Mouse (Mus musculus): ENCODE data around the gene Sorbs1.
A peak's percentile ranks its signal among the peaks of the same experiment; 100 is the strongest.
"Not testable (repeated sequence)": the region's sequence is repeated elsewhere in the genome, so short reads cannot be mapped to it uniquely, and the experiment has no call there.

Sorbs1 gene

DNA sequence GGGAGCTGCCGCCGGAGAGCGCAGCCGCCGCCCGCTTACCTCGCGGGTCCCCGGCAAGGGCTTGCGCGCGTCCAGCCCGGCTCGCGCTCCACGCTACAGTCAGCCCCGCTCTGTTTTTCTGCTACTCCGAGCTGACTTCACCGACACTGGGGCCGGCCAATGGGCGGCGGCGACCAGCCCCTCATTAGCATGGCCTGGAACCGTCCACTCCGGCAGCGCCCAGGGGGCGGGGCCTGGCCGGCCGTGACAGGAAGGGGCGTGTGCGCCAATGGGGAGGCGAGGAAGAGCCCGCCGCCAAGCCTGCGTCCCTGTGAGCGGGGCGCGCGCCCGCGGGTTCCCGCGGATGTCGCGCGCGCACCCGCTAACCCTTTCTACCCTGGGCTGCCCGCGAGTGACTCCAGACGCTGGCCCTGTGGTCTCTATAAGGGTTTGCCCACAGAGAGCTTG, at the start of gene Sorbs1:
Gene Sorbs1, minus strand, starts transcription at position 148 of the 447 bp plus-strand sequence.
- peak; percentile 94 for DNase-seq (ENCODE audit: low spot score in 2 of 2)

DNA sequence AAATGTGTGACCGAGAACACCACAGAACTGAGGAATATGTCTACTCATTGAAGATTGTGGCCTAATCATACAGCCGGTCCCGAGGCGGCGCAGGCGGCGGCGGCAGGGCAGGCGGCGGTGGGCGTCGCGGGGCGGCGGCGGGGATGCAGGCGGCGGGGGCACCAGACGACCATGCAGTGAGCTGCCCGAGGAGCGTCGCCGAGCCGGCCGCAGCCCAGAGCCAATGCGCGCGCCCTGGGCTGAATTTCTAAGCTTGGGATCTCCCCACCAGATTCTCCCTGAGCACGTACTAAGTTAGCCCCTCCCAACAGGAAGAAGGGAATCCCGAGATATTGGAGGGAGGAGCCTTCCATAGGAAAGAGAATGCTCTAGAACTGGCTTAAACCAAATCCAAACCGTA, 47.9 kb upstream of the Sorbs1 start:
- not testable (repeated sequence) for DNase-seq (ENCODE audit: low spot score in 2 of 2)

DNA sequence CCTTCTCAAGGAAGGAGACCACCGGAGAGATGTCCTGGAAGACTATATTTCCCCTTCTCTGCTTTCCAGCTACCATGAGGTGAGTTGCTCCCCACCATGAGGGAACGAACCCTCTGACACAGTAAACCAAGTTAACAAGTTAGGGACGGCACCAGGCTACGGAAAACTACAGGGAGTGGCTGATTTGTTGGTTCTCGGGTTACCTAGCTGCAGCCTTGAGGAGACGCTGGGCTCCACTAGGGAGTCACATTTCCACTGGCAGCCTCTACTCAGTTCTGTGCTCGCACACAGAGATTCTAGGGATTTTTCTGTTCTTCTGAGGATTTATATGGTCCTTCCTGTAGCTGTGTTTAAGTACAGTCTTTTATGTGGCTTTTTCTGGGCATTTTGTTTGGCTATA, 42.5 kb upstream of the Sorbs1 start:
- DNase-seq (ENCODE audit: low spot score in 2 of 2), result no peak

DNA sequence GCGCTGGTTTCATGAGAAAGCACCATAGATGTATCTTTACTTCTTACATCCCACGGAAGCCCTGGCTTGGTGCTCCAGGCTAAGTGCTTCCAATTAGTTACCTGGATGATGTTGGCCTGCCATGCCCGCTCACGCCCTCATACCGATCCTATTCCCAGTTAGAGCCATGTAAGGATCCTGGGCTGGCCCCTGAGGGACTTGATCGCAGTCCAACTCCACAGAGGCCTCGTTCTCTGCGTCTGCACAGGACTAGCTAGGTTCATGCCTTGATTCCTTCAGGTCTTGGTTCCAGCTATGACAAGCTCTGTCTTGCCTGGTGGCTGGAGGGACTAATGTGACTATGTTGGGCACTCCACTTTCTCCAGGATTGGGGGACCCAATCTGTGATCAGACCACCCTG, 41.6 kb upstream of the Sorbs1 start:
- no peak for DNase-seq (ENCODE audit: low spot score in 2 of 2)

DNA sequence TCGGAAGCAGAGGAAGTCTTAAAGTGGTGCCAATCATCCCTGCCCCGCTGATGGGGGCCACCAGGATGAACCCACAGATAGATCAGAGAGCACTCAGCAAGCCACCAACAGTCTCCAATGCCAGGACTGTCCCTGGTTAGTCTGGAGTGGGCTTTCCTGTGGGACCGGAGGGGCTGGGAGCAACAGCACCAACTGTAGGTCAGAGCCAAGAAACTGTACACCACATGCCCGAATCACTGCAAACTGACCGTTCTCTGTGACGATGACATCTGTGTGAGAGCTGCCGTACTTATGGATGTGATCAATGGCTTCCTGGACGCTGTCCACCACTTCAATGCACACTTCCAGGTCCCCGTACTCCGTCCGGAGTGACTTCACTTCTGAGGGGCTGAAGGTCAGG, 40.8 kb upstream of the Sorbs1 start:
- no peak for DNase-seq (ENCODE audit: low spot score in 2 of 2)

DNA sequence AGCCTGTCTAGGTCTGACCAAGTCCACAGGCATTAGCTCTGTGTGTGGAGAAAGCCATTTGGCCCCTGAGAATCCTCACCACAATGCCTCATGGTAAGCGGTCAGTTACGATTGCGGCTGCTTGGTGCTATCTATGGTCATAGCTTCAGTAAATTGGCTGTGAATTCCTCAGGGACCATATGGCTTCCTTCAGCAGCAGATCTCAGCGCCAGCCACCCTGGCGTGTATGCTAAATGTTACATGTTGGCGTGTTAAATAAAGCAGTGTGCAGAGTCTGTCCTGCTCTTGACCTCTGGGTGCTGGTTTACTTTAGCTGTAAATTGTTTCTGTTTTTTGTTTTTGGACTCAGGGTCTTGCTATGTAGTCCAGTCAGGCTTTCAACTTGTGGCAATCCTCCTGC, 40.3 kb upstream of the Sorbs1 start:
- DNase-seq (ENCODE audit: low spot score in 2 of 2), result peak in 1 of 2 experiments; percentile 16

- no peak for DNase-seq (ENCODE audit: low spot score in 2 of 2)
Measured at GRCm38 (mm10) chr19:40553014-40553789, 39.6 kb upstream of the Sorbs1 start.

DNA sequence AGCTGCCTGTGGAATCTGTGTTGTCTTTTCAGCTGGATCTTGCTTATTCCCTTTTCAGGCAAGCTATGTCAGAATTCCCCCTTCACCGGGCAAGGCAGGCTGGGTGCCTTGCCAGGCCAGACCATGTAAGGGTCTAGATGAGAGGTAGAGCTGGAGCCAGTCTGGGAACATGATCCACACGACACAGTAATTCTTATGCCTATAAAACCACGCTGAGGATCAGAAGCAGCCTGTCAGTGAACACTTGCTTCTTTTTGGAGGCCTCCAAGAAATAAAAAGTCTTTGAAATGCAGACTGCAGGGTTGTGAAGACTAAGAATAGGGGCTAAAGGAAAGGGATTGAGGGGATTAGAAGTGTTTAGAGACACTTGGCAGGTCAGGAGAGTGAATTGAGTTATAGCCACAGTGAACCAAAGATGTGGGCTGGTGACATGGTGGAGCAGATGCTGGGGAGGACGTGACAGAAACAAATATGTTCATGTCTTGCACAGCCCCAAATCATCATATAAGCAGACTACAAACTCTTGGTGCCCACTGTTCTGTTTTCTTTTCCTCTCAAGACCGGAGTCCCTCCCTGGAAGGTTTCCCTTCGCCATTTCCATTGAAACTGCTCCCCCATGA, 36.0 kb upstream of the Sorbs1 start:
- DNase-seq (ENCODE audit: low spot score in 2 of 2), result no peak

DNA sequence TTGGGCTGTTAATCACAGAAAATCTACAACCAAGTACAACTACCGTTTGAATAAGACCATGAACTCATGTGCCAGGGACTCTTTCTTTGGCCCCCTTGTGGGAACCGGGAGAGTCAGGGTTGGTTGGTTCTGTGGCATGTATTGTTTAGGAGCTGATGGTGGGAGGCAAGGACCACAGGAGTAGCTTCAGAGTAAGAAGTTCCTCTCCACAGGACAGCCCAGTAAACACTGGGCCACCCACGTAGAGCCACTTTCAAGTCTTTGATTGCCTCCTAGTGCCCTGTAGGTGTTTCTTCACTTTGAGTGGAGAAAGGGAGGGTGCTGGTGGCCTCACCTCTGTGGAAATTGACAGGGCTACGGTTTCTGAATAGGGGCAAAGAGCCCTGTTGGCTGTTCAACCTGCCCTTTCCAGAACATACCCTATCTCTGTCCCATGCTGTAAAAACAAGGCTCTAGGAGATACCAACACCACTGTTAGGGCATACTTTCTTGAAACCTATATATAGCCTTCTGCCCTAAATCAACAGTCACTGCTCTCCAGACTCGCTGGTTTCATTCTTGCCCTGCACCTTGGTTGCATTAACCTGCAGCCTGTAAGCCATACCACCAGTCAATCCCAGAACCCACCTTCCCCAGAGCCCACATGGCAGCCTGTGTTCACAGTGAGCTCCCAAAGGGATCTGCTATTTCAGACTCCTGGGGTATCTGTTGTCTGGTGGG, 35.4 kb upstream of the Sorbs1 start:
- no peak for DNase-seq (ENCODE audit: low spot score in 2 of 2)

DNA sequence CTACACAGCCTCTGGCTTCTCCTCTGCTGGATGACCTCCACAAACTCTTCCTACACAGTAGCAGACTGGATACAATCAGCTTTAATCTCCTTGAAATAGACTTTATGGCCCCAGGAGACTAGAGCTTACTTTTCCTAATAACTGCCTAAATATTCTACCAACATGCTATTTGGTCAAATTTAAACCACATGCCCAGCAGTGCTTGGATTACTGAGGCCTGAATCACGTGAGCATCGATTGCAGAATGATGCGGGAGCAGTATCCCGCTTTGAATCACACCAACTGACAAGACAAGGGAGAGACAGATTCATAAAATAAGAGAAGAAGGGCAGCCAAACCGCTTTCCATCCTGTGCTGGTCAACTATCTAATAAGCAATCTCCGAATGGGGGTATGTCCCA, 34.8 kb upstream of the Sorbs1 start:
- DNase-seq (ENCODE audit: low spot score in 2 of 2), result no peak

GRCm38 (mm10) chr19:40544856-40545255, 31.3 kb upstream of the Sorbs1 start:
- DNase-seq (ENCODE audit: low spot score in 2 of 2), result peak; percentile 66 to 80

- no peak for DNase-seq (ENCODE audit: low spot score in 2 of 2)
Measured at GRCm38 (mm10) chr19:40542776-40543175, 29.2 kb upstream of the Sorbs1 start.

GRCm38 (mm10) chr19:40536526-40536925, 22.9 kb upstream of the Sorbs1 start:
- no peak for DNase-seq (ENCODE audit: low spot score in 2 of 2)

DNA sequence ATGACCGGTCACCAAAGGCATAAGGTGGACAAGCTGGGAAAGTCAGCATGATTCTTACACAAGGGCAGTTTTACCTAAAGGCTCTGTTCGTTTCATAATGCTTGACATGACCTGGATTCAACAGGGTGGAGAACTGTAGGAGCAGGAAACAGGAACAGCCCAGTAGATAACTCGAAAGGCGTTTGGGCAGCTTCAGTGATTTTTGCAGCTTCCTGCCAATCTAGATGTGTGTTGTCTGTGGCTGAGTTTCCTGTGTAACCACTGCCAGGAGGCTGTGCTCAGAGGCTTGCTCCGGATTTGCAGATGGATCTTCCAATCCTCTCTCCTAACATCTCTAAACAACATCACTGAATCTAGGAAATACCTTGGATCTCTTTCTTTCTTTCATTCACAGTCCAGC, 18.9 kb upstream of the Sorbs1 start:
- DNase-seq (ENCODE audit: low spot score in 2 of 2), result no peak

- DNase-seq (ENCODE audit: low spot score in 2 of 2), result no peak
Measured at GRCm38 (mm10) chr19:40530323-40530722, 16.7 kb upstream of the Sorbs1 start.

DNA sequence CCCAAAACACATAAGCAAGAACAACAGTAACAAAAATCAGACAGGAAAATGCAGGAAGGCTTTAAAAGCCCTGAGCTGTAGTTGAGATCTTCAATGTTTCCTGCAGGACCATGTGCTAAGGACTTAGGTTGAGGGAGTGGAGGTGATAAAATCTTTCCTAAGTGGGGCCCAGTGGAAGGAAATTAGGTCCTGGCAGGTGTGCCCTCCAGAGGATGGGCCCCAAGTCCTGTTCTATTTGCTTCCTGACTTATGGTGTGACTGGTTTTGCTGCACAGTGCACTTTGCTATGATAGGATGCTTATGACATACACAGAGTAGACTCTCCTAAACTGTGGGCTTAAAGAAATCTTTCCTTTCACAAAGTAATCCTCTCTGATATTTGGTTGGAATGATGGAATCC, 14.7 kb upstream of the Sorbs1 start:
- no peak for DNase-seq (ENCODE audit: low spot score in 2 of 2)

DNA sequence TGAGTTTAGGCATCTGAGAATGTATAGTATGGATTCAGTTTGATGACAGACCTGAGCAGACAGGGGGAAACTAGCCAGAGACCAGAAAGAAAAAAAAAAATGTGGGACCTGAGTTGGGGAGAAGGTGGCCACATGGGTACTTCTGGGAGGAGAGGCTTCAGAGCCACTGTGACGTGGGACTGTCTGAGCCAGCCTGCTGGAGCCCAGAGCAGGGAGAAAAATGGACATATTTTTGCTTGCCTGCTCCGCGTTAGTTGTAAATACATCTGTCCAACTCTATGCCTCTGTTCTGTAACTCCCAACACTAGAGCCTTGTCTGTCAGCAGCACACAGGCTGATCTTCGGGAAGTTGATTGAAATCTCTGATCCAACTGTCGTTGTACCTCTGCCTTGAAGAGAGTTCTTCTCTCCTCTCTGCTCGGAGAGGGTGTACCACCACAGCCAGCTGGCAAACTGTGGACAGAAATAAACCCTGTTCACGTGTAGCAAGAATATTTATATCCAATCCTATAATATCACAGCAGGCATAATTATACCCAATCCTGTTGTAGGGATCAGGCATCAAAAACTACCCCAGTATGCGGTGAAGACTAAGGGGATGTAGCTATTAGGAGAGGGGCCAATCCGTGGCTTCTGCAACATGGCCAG, 12.9 kb upstream of the Sorbs1 start:
- DNase-seq (ENCODE audit: low spot score in 2 of 2), result no peak

DNA sequence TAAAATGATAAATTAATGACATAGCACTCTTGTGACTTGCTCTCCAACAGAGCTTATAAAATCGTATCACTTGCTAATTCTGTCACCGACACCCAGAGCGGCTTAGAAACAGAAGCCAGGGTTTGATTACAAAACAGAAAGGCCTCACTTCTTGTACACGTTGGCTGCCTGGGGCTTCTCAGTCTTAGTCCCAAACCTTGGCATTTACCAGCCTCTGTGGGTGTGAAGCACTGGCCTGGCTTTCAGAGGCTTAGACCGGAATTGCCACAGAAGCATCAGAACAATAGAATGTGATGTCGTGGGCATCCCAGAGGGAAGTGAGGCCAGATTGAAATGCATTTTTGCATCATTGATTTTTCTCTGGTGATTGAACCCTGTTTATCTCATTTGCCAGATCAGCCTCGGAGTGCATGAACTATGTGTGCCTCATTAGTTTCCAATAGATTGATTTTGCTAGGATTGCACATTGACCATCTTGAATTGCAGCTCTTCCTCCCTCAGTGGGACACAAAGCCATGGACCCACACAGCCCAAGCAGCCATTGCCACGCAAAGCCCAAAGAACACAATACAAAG, 9.9 kb upstream of the Sorbs1 start:
- no peak for DNase-seq (ENCODE audit: low spot score in 2 of 2)

DNA sequence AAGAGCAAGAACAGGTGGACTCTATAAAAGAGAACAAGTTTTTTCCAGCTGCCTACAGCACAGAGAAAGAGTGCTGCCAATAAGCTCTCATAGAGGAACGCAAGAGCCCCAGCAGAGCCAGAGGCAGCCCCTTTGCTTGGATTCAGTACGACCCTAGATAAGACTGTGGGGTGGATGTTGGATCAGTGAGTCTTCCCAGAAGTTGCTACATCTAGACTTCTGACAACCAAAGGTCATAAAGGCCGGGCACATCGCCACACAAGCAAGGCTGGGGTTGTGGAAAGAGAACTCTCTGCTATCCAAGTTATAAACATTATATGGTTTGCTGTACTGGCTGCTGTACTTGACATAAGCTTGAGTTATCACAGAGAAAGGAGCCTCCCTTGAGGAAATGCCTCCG, 6.8 kb upstream of the Sorbs1 start:
- no peak for DNase-seq (ENCODE audit: low spot score in 2 of 2)

- DNase-seq (ENCODE audit: low spot score in 2 of 2), result no peak
Measured at GRCm38 (mm10) chr19:40518706-40519105, 5.1 kb upstream of the Sorbs1 start.

- no peak for DNase-seq (ENCODE audit: low spot score in 2 of 2)
Measured at GRCm38 (mm10) chr19:40515596-40515995, 2.0 kb upstream of the Sorbs1 start.

DNA sequence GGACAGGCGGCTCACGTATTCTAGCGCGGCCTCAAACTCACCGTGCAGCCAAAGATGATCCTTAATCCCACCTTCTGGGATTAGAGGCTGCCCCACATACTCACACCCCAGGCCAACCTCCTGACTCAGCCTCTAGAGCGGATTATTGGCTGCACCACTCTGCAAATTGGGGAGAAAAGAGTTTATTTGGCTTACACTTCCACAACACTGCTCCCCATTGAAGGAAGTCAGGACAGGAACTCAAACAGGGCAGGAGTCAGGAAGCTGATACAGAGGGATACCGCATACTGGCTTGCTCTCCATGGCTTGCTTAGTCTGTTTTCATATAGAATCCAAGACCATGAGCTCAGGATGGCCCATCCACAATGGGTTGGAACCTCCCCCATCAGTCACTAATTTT, 797 bp upstream of the Sorbs1 start:
- DNase-seq (ENCODE audit: low spot score in 2 of 2), result no peak
